Mouse (Mus musculus) midbrain, embryonic 13.5 days (tissue): ENCODE measurements around the gene Baz2b. TPM values are rescaled to one million over a fixed set of nuclear protein-coding genes. Genes with fewer than 3 reads are reported as not detected.

Experiments
- ATAC-seq: fragments of 200-750 bp; cut with Nextera tagmentation; 2 replicates; pipeline ENCODE4 v1.8.0; 2017; ENCODE audit warnings: mild to moderate bottlenecking, moderate TSS enrichment, moderate library complexity
- H3K27ac ChIP-seq: fragments of 300-500 bp; sonication (generic); 2 replicates; pipeline ENCODE4 v1.5.1; 2015; ENCODE audit warnings: inconsistent platforms, mild to moderate bottlenecking, moderate library complexity
- H3K27me3 ChIP-seq: fragments of 300-500 bp; sonication (generic); 2 replicates; pipeline ENCODE4 v1.6.1; 2015; ENCODE audit warnings: mild to moderate bottlenecking, inconsistent platforms
- H3K36me3 ChIP-seq: fragments of 300-500 bp; sonication (generic); 2 replicates; pipeline ENCODE4 v1.6.1; 2015; ENCODE audit warnings: mild to moderate bottlenecking, inconsistent platforms
- H3K4me1 ChIP-seq: fragments of 300-500 bp; sonication (generic); replicated peaks from 2 replicates; pipeline ENCODE4 v1.6.1; 2015; ENCODE audit warnings: inconsistent platforms
- H3K4me2 ChIP-seq: fragments of 300-500 bp; sonication (generic); replicated peaks from 2 replicates; pipeline ENCODE4 v1.6.1; 2015; ENCODE audit warnings: moderate library complexity, mild to moderate bottlenecking, inconsistent platforms
- H3K4me3 ChIP-seq: fragments of 300-500 bp; sonication (generic); replicated peaks from 2 replicates; pipeline ENCODE4 v1.5.1; 2015; ENCODE audit warnings: mild to moderate bottlenecking, inconsistent platforms
- H3K9ac ChIP-seq: fragments of 300-500 bp; sonication (generic); replicated peaks from 2 replicates; pipeline ENCODE4 v1.6.1; 2015; ENCODE audit warnings: mild to moderate bottlenecking, inconsistent platforms
- H3K9me3 ChIP-seq: fragments of 300-500 bp; sonication (generic); 2 replicates; pipeline ENCODE4 v1.6.1; 2016; ENCODE audit warnings: mild to moderate bottlenecking, inconsistent platforms
- WGBS: fragments of 180-500 bp; shearing (Covaris S2); methylation state at CpG from one replicate; pipeline ENCODE4 v1.1.7; 2015; 5-methylcytosine and 5-hydroxymethylcytosine counted together
- polyA plus RNA-seq: library from polyadenylated mRNA; unstranded; fragments of >200 nt; fragmentation: Nextera tagmentation; extraction: Ambion mirVana; gene quantifications from 2 replicates; pipeline ENCODE4 v1.2.1, GENCODE M21; 2015

Baz2b gene
- polyA plus RNA-seq = 98.1 and 103 TPM in 2 replicates

GRCm38 (mm10) chr2:60209703-60210651 is at the start of gene Baz2b, which contains the start of gene March7:
TSS of gene Baz2b (minus strand) at chr2:60209839.
TSS of gene March7 (plus strand) at chr2:60209887.
- H3K27me3 ChIP-seq = peaks cover 7% of the 10 kb centered on the region; the same call in 1 of the 2 replicates
- peak within 1 kb of the TSS; percentile 59 for H3K4me2 ChIP-seq
- peak within 1 kb of the TSS; percentile 95 for H3K27ac ChIP-seq
- H3K4me3 ChIP-seq = peak within 1 kb of the TSS; percentile 90
- H3K9ac ChIP-seq = peak within 1 kb of the TSS; percentile 93
- H3K9me3 ChIP-seq = no peaks in the 10 kb centered on the region
- peak; percentile 91 for ATAC-seq
- peaks cover 9% of the 10 kb centered on the region for H3K36me3 ChIP-seq
- WGBS = under 1% methylated on average over 84 of the region's 109 CpGs
- H3K4me1 ChIP-seq = peaks cover 48% of the 10 kb centered on the region

GRCm38 (mm10) chr2:60259186-60259585 is 49.5 kb upstream of the Baz2b start:
- Histone ChIP-seq H3K4me3 (no peak overlapping the region), H3K9ac (no peak overlapping the region), H3K4me1 (no peaks in the 10 kb centered on the region), H3K27me3 (no peaks in the 10 kb centered on the region), H3K9me3 (no peaks in the 10 kb centered on the region), H3K4me2 (no peak overlapping the region), H3K36me3 (peaks cover 3% of the 10 kb centered on the region; the same call in 1 of the 2 replicates), H3K27ac (no peak overlapping the region)
- ATAC-seq = no peak
- 95% methylated on average over 5 of the region's 5 CpGs for WGBS

- Histone ChIP-seq H3K9me3 (no peaks in the 10 kb centered on the region), H3K4me2 (no peak overlapping the region), H3K27me3 (no peaks in the 10 kb centered on the region), H3K4me3 (no peak overlapping the region), H3K9ac (no peak overlapping the region), H3K4me1 (no peaks in the 10 kb centered on the region), H3K27ac (no peak overlapping the region), H3K36me3 (peaks cover 4% of the 10 kb centered on the region; the same call in 1 of the 2 replicates)
- no peak for ATAC-seq
- 85% methylated on average over 2 of the region's 2 CpGs for WGBS
Observed at GRCm38 (mm10) chr2:60256751-60257150, 47.1 kb upstream of the Baz2b start.

GRCm38 (mm10) chr2:60253506-60253905 is 43.9 kb upstream of the Baz2b start:
- Histone ChIP-seq H3K9me3 (no peaks in the 10 kb centered on the region), H3K36me3 (peaks cover 18% of the 10 kb centered on the region), H3K4me2 (no peak overlapping the region), H3K4me3 (no peak overlapping the region), H3K27me3 (no peaks in the 10 kb centered on the region), H3K27ac (no peak overlapping the region), H3K9ac (no peak overlapping the region), H3K4me1 (no peaks in the 10 kb centered on the region)
- no peak for ATAC-seq

- WGBS = 91% methylated on average over 4 of the region's 4 CpGs
- Histone ChIP-seq H3K4me3 (no peak overlapping the region), H3K9ac (no peak overlapping the region), H3K9me3 (no peaks in the 10 kb centered on the region), H3K4me2 (no peak overlapping the region), H3K4me1 (no peaks in the 10 kb centered on the region), H3K27ac (no peak overlapping the region), H3K36me3 (peaks cover 18% of the 10 kb centered on the region), H3K27me3 (no peaks in the 10 kb centered on the region)
- no peak for ATAC-seq
Observed at GRCm38 (mm10) chr2:60252782-60253181, 43.1 kb upstream of the Baz2b start.

GRCm38 (mm10) chr2:60234506-60234905 is 24.9 kb upstream of the Baz2b start:
- Histone ChIP-seq H3K9me3 (no peaks in the 10 kb centered on the region), H3K4me2 (no peak overlapping the region), H3K9ac (no peak overlapping the region), H3K4me1 (no peaks in the 10 kb centered on the region), H3K27ac (no peak overlapping the region), H3K36me3 (peaks cover 61% of the 10 kb centered on the region), H3K27me3 (no peaks in the 10 kb centered on the region), H3K4me3 (no peak overlapping the region)
- no peak for ATAC-seq
- WGBS = 89% methylated on average over 7 of the region's 7 CpGs

GRCm38 (mm10) chr2:60233147-60233546 is 23.5 kb upstream of the Baz2b start:
- no peak overlapping the region for H3K4me2 ChIP-seq
- H3K4me3 ChIP-seq = no peak overlapping the region
- H3K27me3 ChIP-seq = no peaks in the 10 kb centered on the region
- no peak overlapping the region for H3K27ac ChIP-seq
- no peak for ATAC-seq
- no peaks in the 10 kb centered on the region for H3K4me1 ChIP-seq
- H3K36me3 ChIP-seq = peaks cover 51% of the 10 kb centered on the region
- WGBS = 71% methylated on average over 2 of the region's 2 CpGs
- no peak overlapping the region for H3K9ac ChIP-seq
- H3K9me3 ChIP-seq = no peaks in the 10 kb centered on the region

- no peak overlapping the region for H3K4me3 ChIP-seq
- H3K27ac ChIP-seq = no peak overlapping the region
- H3K4me2 ChIP-seq = no peak overlapping the region
- no peak for ATAC-seq
- 95% methylated on average over 2 of the region's 2 CpGs for WGBS
- H3K36me3 ChIP-seq = peaks cover 34% of the 10 kb centered on the region
- no peaks in the 10 kb centered on the region for H3K4me1 ChIP-seq
- no peak overlapping the region for H3K9ac ChIP-seq
- H3K27me3 ChIP-seq = no peaks in the 10 kb centered on the region
- no peaks in the 10 kb centered on the region for H3K9me3 ChIP-seq
Observed at GRCm38 (mm10) chr2:60230361-60230760, 20.7 kb upstream of the Baz2b start.

GRCm38 (mm10) chr2:60228470-60228869 is 18.8 kb upstream of the Baz2b start:
- H3K4me2 ChIP-seq = no peak overlapping the region
- H3K36me3 ChIP-seq = peaks cover 21% of the 10 kb centered on the region
- peaks cover under 1% of the 10 kb centered on the region; the same call in 1 of the 2 replicates for H3K4me1 ChIP-seq
- ATAC-seq = no peak
- H3K9me3 ChIP-seq = no peaks in the 10 kb centered on the region
- H3K27ac ChIP-seq = no peak overlapping the region
- 91% methylated on average over 1 of the region's 1 CpGs for WGBS
- no peak overlapping the region for H3K4me3 ChIP-seq
- H3K27me3 ChIP-seq = no peaks in the 10 kb centered on the region
- no peak overlapping the region for H3K9ac ChIP-seq

- Histone ChIP-seq H3K36me3 (no peaks in the 10 kb centered on the region), H3K27me3 (no peaks in the 10 kb centered on the region), H3K9me3 (no peaks in the 10 kb centered on the region), H3K27ac (no peak overlapping the region), H3K4me1 (peaks cover 10% of the 10 kb centered on the region), H3K4me2 (no peak overlapping the region), H3K4me3 (no peak overlapping the region), H3K9ac (no peak overlapping the region)
- WGBS = 85% methylated on average over 1 of the region's 1 CpGs
- ATAC-seq = no peak
Observed at GRCm38 (mm10) chr2:60223489-60223888, 13.8 kb upstream of the Baz2b start.

GRCm38 (mm10) chr2:60221954-60222353 is 12.3 kb upstream of the Baz2b start:
- Histone ChIP-seq H3K4me1 (peaks cover 14% of the 10 kb centered on the region), H3K4me2 (no peak overlapping the region), H3K4me3 (no peak overlapping the region), H3K27me3 (no peaks in the 10 kb centered on the region), H3K9ac (no peak overlapping the region), H3K9me3 (no peaks in the 10 kb centered on the region), H3K36me3 (no peaks in the 10 kb centered on the region), H3K27ac (no peak overlapping the region)
- WGBS = 89% methylated on average over 2 of the region's 2 CpGs
- no peak for ATAC-seq

GRCm38 (mm10) chr2:60221236-60221635 is 11.6 kb upstream of the Baz2b start:
- H3K4me1 ChIP-seq = peaks cover 18% of the 10 kb centered on the region
- WGBS = 62% methylated on average over 6 of the region's 6 CpGs
- H3K4me2 ChIP-seq = no peak overlapping the region
- no peaks in the 10 kb centered on the region for H3K9me3 ChIP-seq
- H3K27ac ChIP-seq = no peak overlapping the region
- no peaks in the 10 kb centered on the region for H3K27me3 ChIP-seq
- H3K9ac ChIP-seq = no peak overlapping the region
- 0 out of 2 replicates have a peak, but pooled peaks cover under 1% of the 10 kb centered on the region for H3K36me3 ChIP-seq
- ATAC-seq = no peak
- no peak overlapping the region for H3K4me3 ChIP-seq
